Mouse (Mus musculus): ENCODE measurements around the gene Olfr847. TPM values are rescaled to one million over a fixed set of nuclear protein-coding genes. Genes with fewer than 3 reads are reported as not detected.

Olfr847 gene
- not detected for total RNA-seq (2021)
- polyA plus RNA-seq (2012; rRNA removed): not detected in 2 replicates
- long read RNA-seq: 0 reads

DNA sequence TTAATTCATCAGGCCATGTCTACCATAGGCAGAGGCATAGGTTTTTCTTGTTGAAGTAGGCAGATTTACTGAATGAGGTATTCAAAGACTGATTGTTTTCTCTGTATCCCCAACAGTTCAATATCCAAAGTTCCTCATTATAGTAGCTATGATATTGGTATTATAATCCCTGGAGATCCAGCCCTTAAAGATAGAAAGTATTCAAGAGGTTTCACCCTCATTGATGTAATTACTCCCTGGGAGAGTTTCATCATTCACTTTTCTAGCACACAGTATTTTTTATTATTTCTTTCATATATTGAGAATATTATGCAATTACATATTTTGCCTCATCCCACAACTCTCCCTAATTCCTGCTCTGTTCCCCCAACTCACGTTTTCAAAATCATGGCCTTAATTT, at the start of gene Olfr847:
TSS of gene Olfr847 (minus strand) at position 101 of the 400 bp plus-strand sequence.
- no peak for DNase-seq
- 36% methylated on average over 1 of the region's 1 CpGs for whole genome bisulfite sequencing
- intact Hi-C loops (cut with DNase I): no loop called here
- H3K4me1 ChIP-seq (ENCODE audit: control insufficient read depth, insufficient read depth, low read length): no peaks in the 10 kb centered on the region
- H3K9ac ChIP-seq (ENCODE audit: low read depth, low read length): no peak within 1 kb of the TSS
- H3K27ac ChIP-seq: no peak within 1 kb of the TSS
- H3K36me3 ChIP-seq (ENCODE audit: control insufficient read depth, insufficient read depth, low read length): no peaks in the 10 kb centered on the region
- no peak for TF ChIP-seq CTCF (IDR thresholded peaks at IDR 0.05)
- no peak for TF ChIP-seq EP300 (IDR thresholded peaks at IDR 0.05; ENCODE audit: insufficient read depth, low read depth, low read length)
- TF ChIP-seq POLR2A (IDR thresholded peaks at IDR 0.05; ENCODE audit: insufficient read depth, low read depth, low read length): no peak
- no peak within 1 kb of the TSS for H3K4me3 ChIP-seq
- H3K27me3 ChIP-seq (ENCODE audit: control insufficient read depth, insufficient read depth, low read length): no peaks in the 10 kb centered on the region
- H3K79me2 ChIP-seq (replicated peaks; ENCODE audit: control insufficient read depth, insufficient read depth, low read length): no peaks in the 10 kb centered on the region

DNA sequence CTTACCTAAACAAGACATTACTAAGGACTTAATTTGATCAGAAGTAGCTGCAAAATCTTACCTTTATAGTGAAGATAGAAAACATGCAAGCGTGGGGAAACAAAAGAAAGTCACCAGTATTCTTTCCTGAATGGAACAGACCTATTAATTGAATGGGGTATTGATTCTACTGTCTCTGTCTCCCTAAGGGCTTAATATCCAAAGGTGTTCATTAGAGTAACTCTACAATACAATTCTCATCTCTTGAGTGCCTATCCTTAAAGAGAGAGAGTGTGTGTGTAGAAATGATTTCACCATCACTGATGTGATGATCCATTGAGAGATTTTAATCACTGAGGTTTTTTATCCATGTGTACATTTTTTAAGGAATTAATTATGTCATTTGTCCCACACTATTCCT, 14.6 kb downstream of the Olfr847 start, which contains the start of gene Olfr846:
TSS of gene Olfr846 (minus strand) at position 101 of the 400 bp plus-strand sequence.
- H3K9ac ChIP-seq (ENCODE audit: low read depth, low read length): no peak within 1 kb of the TSS
- H3K4me1 ChIP-seq (ENCODE audit: control insufficient read depth, insufficient read depth, low read length): no peaks in the 10 kb centered on the region
- no peaks in the 10 kb centered on the region for H3K27me3 ChIP-seq (ENCODE audit: control insufficient read depth, insufficient read depth, low read length)
- no peak for DNase-seq
- 40% methylated on average over 1 of the region's 1 CpGs for WGBS
- no peak within 1 kb of the TSS for H3K27ac ChIP-seq
- H3K79me2 ChIP-seq (replicated peaks; ENCODE audit: control insufficient read depth, insufficient read depth, low read length): no peaks in the 10 kb centered on the region
- H3K4me3 ChIP-seq: no peak within 1 kb of the TSS
- H3K36me3 ChIP-seq (ENCODE audit: control insufficient read depth, insufficient read depth, low read length): no peaks in the 10 kb centered on the region
- intact Hi-C loops (cut with DNase I): no loop called here
- TF ChIP-seq CTCF (IDR thresholded peaks at IDR 0.05): no peak
- TF ChIP-seq POLR2A (IDR thresholded peaks at IDR 0.05; ENCODE audit: insufficient read depth, low read depth, low read length): no peak
- no peak for TF ChIP-seq EP300 (IDR thresholded peaks at IDR 0.05; ENCODE audit: insufficient read depth, low read depth, low read length)

DNA sequence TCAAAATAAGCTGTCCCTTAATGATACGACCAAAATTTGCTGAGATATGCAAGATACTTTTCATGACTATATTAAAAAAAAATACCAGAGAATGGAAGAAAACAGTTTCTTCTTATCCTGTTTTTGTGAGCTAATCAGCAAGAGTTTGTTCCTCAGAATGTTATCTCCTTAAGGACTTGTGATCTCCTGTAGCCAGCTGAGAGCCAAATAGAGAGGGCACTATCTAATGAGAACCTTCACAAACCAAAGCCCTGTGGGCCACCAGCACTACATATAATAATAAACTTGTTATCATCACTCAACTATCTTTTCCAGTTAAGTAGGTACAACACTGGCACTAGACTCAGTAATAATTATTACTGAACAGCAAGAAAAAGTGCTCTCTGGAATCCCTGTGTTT, 42.3 kb downstream of the Olfr847 start, which contains the start of gene Olfr845:
TSS of gene Olfr845 (plus strand) at position 301 of the 400 bp plus-strand sequence.
- Histone ChIP-seq H3K4me1 (ENCODE audit: control insufficient read depth, insufficient read depth, low read length) (no peaks in the 10 kb centered on the region), H3K27ac (no peak within 1 kb of the TSS), H3K9ac (ENCODE audit: low read depth, low read length) (no peak within 1 kb of the TSS), H3K4me3 (no peak within 1 kb of the TSS), H3K36me3 (ENCODE audit: control insufficient read depth, insufficient read depth, low read length) (no peaks in the 10 kb centered on the region), H3K27me3 (ENCODE audit: control insufficient read depth, insufficient read depth, low read length) (no peaks in the 10 kb centered on the region), H3K79me2 (replicated peaks; ENCODE audit: control insufficient read depth, insufficient read depth, low read length) (no peaks in the 10 kb centered on the region)
- no peak for TF ChIP-seq EP300 (IDR thresholded peaks at IDR 0.05; ENCODE audit: insufficient read depth, low read depth, low read length)
- TF ChIP-seq CTCF (IDR thresholded peaks at IDR 0.05): no peak
- TF ChIP-seq POLR2A (IDR thresholded peaks at IDR 0.05; ENCODE audit: insufficient read depth, low read depth, low read length): no peak
- intact Hi-C loops (cut with DNase I): no loop called here
- WGBS: 42% methylated on average over 1 of the region's 1 CpGs
- no peak for DNase-seq

Other genes with a start within 250 kb of the Olfr847 start
- not detected for gene Olfr837, start 242.4 kb downstream of the Olfr847 start, total RNA-seq (2021)
- not detected in 2 replicates for gene Olfr837, start 242.4 kb downstream of the Olfr847 start, polyA plus RNA-seq (2012; rRNA removed)
- gene Olfr839-ps1, start 201.4 kb downstream of the Olfr847 start, total RNA-seq (2021): not detected
- not detected in 2 replicates for gene Olfr839-ps1, start 201.4 kb downstream of the Olfr847 start, polyA plus RNA-seq (2012; rRNA removed)
- not detected for gene Olfr843, start 126.7 kb downstream of the Olfr847 start, total RNA-seq (2021)
- gene Olfr843, start 126.7 kb downstream of the Olfr847 start, polyA plus RNA-seq (2012; rRNA removed): not detected in 2 replicates
- gene Olfr844, start 62.3 kb downstream of the Olfr847 start, total RNA-seq (2021): not detected
- gene Olfr844, start 62.3 kb downstream of the Olfr847 start, polyA plus RNA-seq (2012; rRNA removed): not detected in 2 replicates
- gene Olfr845, start 42.2 kb downstream of the Olfr847 start, total RNA-seq (2021): not detected
- not detected in 2 replicates for gene Olfr845, start 42.2 kb downstream of the Olfr847 start, polyA plus RNA-seq (2012; rRNA removed)
- gene Olfr846, start 14.7 kb downstream of the Olfr847 start, total RNA-seq (2021): not detected
- gene Olfr846, start 14.7 kb downstream of the Olfr847 start, polyA plus RNA-seq (2012; rRNA removed): not detected in 2 replicates
- gene Olfr849, start 61.6 kb upstream of the Olfr847 start, total RNA-seq (2021): not detected
- gene Olfr849, start 61.6 kb upstream of the Olfr847 start, polyA plus RNA-seq (2012; rRNA removed): not detected in 2 replicates
- gene Olfr850, start 99.6 kb upstream of the Olfr847 start, total RNA-seq (2021): not detected
- gene Olfr850, start 99.6 kb upstream of the Olfr847 start, polyA plus RNA-seq (2012; rRNA removed): not detected in 2 replicates
- gene Olfr851, start 114.6 kb upstream of the Olfr847 start, total RNA-seq (2021): not detected
- gene Olfr851, start 114.6 kb upstream of the Olfr847 start, polyA plus RNA-seq (2012; rRNA removed): not detected in 2 replicates
- not detected for gene Olfr853, start 162.4 kb upstream of the Olfr847 start, total RNA-seq (2021)
- not detected in 2 replicates for gene Olfr853, start 162.4 kb upstream of the Olfr847 start, polyA plus RNA-seq (2012; rRNA removed)
- not detected for gene Olfr854, start 188.7 kb upstream of the Olfr847 start, total RNA-seq (2021)
- gene Olfr854, start 188.7 kb upstream of the Olfr847 start, polyA plus RNA-seq (2012; rRNA removed): not detected in 2 replicates
- not detected for gene Olfr855, start 203.9 kb upstream of the Olfr847 start, total RNA-seq (2021)
- gene Olfr855, start 203.9 kb upstream of the Olfr847 start, polyA plus RNA-seq (2012; rRNA removed): not detected in 2 replicates
- 10 to 100 TPM; 14.2 to 14.8 TPM for gene Zfp317, start 243.4 kb upstream of the Olfr847 start, total RNA-seq (2021)
- gene Zfp317, start 243.4 kb upstream of the Olfr847 start, polyA plus RNA-seq (2012; rRNA removed): 7.2 and 12.7 TPM in 2 replicates

Measured in heart, adult 2 months (tissue).